Mouse (Mus musculus) myocyte (in vitro differentiated cells): ENCODE measurements around the gene Slx4ip.

ENCODE experiments used
- E2F4 ChIP-seq: IDR thresholded peaks from one replicate; pipeline ENCODE4 v1.6.1; 2011; ENCODE audit warnings: mild to moderate bottlenecking, control low read depth, moderate library complexity; ENCODE audit not compliant: insufficient read depth
- MAX ChIP-seq: IDR thresholded peaks from one replicate; pipeline ENCODE4 v1.6.1; 2011; ENCODE audit warnings: low read depth, mild to moderate bottlenecking, control low read depth
- POLR2A ChIP-seq: IDR thresholded peaks from one replicate; pipeline ENCODE4 v1.6.1; 2011; ENCODE audit warnings: low read depth, mild to moderate bottlenecking, control low read depth, moderate library complexity; ENCODE audit not compliant: insufficient read length
- POLR2AphosphoS2 ChIP-seq: IDR thresholded peaks from one replicate; pipeline ENCODE4 v1.6.1; 2011; ENCODE audit warnings: low read depth, control low read depth; ENCODE audit not compliant: insufficient read length
- TCF12 ChIP-seq: IDR thresholded peaks from one replicate; pipeline ENCODE4 v1.6.1; 2011; ENCODE audit warnings: mild to moderate bottlenecking, control low read depth; ENCODE audit not compliant: poor library complexity, insufficient read depth, severe bottlenecking

DNA sequence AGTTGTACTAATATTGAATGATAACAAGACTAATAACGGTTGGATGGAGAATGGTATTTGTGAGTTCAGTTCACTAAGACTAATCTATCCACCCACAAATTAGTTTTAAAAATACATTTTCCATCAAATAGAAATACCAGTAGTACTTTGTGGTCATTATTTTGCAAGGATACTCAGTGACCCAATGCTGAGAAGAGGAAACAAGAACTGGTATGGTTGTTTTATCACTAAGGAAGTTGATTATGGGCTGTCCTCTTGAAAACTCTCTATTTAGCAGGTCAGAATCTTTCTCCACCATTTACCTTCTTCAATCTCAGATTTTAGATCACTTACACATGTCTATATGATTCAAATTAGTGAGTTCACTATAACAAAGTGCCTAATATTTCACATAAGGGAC, 111.0 kb downstream of the Slx4ip start:
- TF ChIP-seq POLR2A (no peak), POLR2AphosphoS2 (no peak), TCF12 (no peak), MAX (no peak), E2F4 (no peak)
